Mouse (Mus musculus): Measurements from ENCODE around the gene Hcfc1r1. TPM values are rescaled to one million over a fixed set of nuclear protein-coding genes. Genes with fewer than 3 reads are reported as not detected.

Gene Hcfc1r1
- polyA plus RNA-seq, 1 experiment from 2014 or later: 83.3 TPM

DNA sequence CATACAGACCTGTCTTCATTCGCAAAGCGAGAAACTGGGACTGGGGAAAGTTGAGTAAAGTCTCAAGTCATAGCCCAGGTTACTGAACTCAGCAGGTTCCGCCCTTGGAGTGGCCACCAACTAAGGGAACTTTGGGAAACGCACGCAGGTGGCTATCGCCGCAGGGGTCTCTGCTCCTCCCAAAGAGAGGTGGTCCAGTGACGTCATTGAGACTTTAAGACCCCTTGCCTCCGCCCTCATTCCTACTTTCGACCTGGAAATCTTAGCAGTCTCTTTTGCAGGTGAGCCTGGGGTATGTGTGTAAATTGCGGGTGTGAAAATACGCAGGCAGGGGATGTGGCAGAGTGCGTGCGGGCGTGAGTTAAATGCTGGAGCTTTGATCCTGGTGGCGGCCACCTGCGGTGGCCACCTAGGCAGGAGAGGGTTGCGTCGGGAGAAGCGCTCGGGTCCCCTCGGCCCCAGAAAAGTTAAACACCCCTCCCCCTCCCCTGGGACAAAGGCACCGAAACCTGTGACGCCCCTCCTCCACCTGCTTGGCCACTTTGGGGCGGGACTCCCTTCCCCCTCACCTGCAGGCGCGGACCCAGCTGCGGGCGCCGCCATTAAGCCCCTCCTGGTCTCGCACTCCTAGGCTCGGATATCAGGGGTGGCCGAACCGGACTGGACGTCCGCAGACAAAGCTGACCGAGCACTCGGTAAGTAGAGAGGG lies 5.9 kb downstream of the Hcfc1r1 start, which contains the start of gene Cldn6:
Gene Cldn6, plus strand, starts transcription at position 123 of the 709 bp plus-strand sequence.
- ATAC-seq (replicated peaks; ENCODE audit: low FRiP score, low TSS enrichment, low read depth) (no peak), DNase-seq (ENCODE audit: low spot score) (peak; percentile 75)
- Histone ChIP-seq H3K4me3 (ENCODE audit: low read depth, low read length) (peak within 1 kb of the TSS; percentile 36), H3K27ac (ENCODE audit: low read depth) (peak within 1 kb of the TSS; percentile 36), H3K27me3 (replicated peaks; ENCODE audit: control insufficient read depth, insufficient read depth, low read length) (peaks cover 51% of the 10 kb centered on the region), H3K4me2 (ENCODE audit: low read length) (peak within 1 kb of the TSS; percentile 35), H3K9me3 (ENCODE audit: control insufficient read depth, low read length) (no peaks in the 10 kb centered on the region), H3K4me1 (replicated peaks; ENCODE audit: control insufficient read depth, insufficient read depth, low read length) (peaks cover 17% of the 10 kb centered on the region), H3K9ac (ENCODE audit: low read length) (peak within 1 kb of the TSS; percentile 40), H3K36me3 (ENCODE audit: control insufficient read depth, insufficient read depth, low read length) (no peaks in the 10 kb centered on the region)
- 3% methylated on average over 35 of the region's 38 CpGs for WGBS

GRCm38 (mm10) chr17:23680336-23680735 lies 6.9 kb downstream of the Hcfc1r1 start:
- Histone ChIP-seq H3K27ac (ENCODE audit: low read depth) (no peak overlapping the region), H3K9me3 (ENCODE audit: control insufficient read depth, low read length) (no peaks in the 10 kb centered on the region), H3K9ac (ENCODE audit: low read length) (peak overlapping the region; percentile 40; the same call in 1 of the 2 replicates), H3K4me3 (ENCODE audit: low read depth, low read length) (peak overlapping the region; percentile 36), H3K36me3 (ENCODE audit: control insufficient read depth, insufficient read depth, low read length) (no peaks in the 10 kb centered on the region), H3K4me1 (replicated peaks; ENCODE audit: control insufficient read depth, insufficient read depth, low read length) (peaks cover 13% of the 10 kb centered on the region), H3K27me3 (replicated peaks; ENCODE audit: control insufficient read depth, insufficient read depth, low read length) (peaks cover 53% of the 10 kb centered on the region), H3K4me2 (ENCODE audit: low read length) (peak overlapping the region; percentile 35)
- no peak for ATAC-seq (replicated peaks; ENCODE audit: low FRiP score, low TSS enrichment, low read depth)
- WGBS: 57% methylated on average over 9 of the region's 9 CpGs
- no peak for DNase-seq (ENCODE audit: low spot score)

DNA sequence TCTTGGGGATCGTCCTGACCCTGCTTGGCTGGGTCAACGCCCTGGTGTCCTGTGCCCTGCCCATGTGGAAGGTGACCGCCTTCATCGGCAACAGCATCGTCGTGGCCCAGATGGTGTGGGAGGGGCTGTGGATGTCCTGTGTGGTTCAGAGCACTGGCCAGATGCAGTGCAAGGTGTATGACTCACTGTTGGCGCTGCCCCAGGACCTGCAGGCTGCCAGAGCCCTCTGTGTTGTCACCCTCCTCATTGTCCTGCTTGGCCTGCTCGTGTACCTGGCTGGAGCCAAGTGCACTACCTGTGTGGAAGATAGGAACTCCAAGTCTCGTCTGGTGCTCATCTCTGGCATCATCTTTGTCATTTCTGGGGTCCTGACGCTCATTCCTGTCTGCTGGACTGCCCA lies 7.7 kb downstream of the Hcfc1r1 start:
- no peak overlapping the region for H3K4me3 ChIP-seq (ENCODE audit: low read depth, low read length)
- no peak overlapping the region for H3K9ac ChIP-seq (ENCODE audit: low read length)
- peak overlapping the region; percentile 13; the same call in 1 of the 2 replicates for H3K4me2 ChIP-seq (ENCODE audit: low read length)
- WGBS: 60% methylated on average over 10 of the region's 10 CpGs
- no peak overlapping the region for H3K27ac ChIP-seq (ENCODE audit: low read depth)
- no peaks in the 10 kb centered on the region for H3K9me3 ChIP-seq (ENCODE audit: control insufficient read depth, low read length)
- no peaks in the 10 kb centered on the region for H3K36me3 ChIP-seq (ENCODE audit: control insufficient read depth, insufficient read depth, low read length)
- DNase-seq (ENCODE audit: low spot score): no peak
- H3K4me1 ChIP-seq (replicated peaks; ENCODE audit: control insufficient read depth, insufficient read depth, low read length): peaks cover 5% of the 10 kb centered on the region; the same call in 1 of the 2 replicates
- no peak for ATAC-seq (replicated peaks; ENCODE audit: low FRiP score, low TSS enrichment, low read depth)
- peaks cover 48% of the 10 kb centered on the region for H3K27me3 ChIP-seq (replicated peaks; ENCODE audit: control insufficient read depth, insufficient read depth, low read length)

DNA sequence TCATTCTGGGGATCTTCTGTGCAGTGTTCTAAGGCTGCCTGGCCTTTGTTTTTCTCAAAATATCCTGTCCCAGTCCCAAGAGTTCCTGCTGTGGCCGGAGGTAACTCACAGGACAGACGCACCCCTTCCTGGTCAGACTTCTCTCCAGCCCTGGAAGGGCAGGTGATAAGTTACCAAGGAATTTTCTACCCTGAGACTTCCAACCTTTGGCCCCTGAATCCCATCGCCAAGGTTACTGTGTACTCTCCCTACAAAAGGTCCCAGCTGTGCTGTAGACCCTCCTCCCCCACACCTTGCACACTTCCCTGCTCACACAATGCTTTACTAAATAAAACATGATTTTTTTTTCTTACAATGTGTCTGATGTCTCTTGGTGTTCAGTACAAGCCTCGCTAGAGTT lies 8.7 kb downstream of the Hcfc1r1 start:
- ATAC-seq (replicated peaks; ENCODE audit: low FRiP score, low TSS enrichment, low read depth): 0 out of 2 replicates have a peak, but pooled peaks have one; percentile 10

GRCm38 (mm10) chr17:23682530-23682929 lies 9.1 kb downstream of the Hcfc1r1 start:
- Histone ChIP-seq H3K4me1 (replicated peaks; ENCODE audit: control insufficient read depth, insufficient read depth, low read length) (no peaks in the 10 kb centered on the region), H3K9me3 (ENCODE audit: control insufficient read depth, low read length) (no peaks in the 10 kb centered on the region), H3K27me3 (replicated peaks; ENCODE audit: control insufficient read depth, insufficient read depth, low read length) (peaks cover 48% of the 10 kb centered on the region), H3K36me3 (ENCODE audit: control insufficient read depth, insufficient read depth, low read length) (no peaks in the 10 kb centered on the region), H3K4me3 (ENCODE audit: low read depth, low read length) (no peak overlapping the region), H3K4me2 (ENCODE audit: low read length) (no peak overlapping the region), H3K9ac (ENCODE audit: low read length) (no peak overlapping the region), H3K27ac (ENCODE audit: low read depth) (no peak overlapping the region)
- no peak for DNase-seq (ENCODE audit: low spot score)
- ATAC-seq (replicated peaks; ENCODE audit: low FRiP score, low TSS enrichment, low read depth): no peak
- 56% methylated on average over 3 of the region's 3 CpGs for WGBS

More for the DNA sequence above, 8.7 kb downstream of the Hcfc1r1 start:
- Histone ChIP-seq H3K4me1 (replicated peaks; ENCODE audit: control insufficient read depth, insufficient read depth, low read length) (no peaks in the 10 kb centered on the region), H3K4me3 (ENCODE audit: low read depth, low read length) (no peak overlapping the region), H3K9ac (ENCODE audit: low read length) (no peak overlapping the region), H3K4me2 (ENCODE audit: low read length) (no peak overlapping the region), H3K36me3 (ENCODE audit: control insufficient read depth, insufficient read depth, low read length) (no peaks in the 10 kb centered on the region), H3K27me3 (replicated peaks; ENCODE audit: control insufficient read depth, insufficient read depth, low read length) (peaks cover 48% of the 10 kb centered on the region), H3K27ac (ENCODE audit: low read depth) (no peak overlapping the region), H3K9me3 (ENCODE audit: control insufficient read depth, low read length) (no peaks in the 10 kb centered on the region)
- no peak for DNase-seq (ENCODE audit: low spot score)
- WGBS: 34% methylated on average over 4 of the region's 4 CpGs

- no peak overlapping the region for H3K9ac ChIP-seq (ENCODE audit: low read length)
- DNase-seq (ENCODE audit: low spot score): no peak
Observed at GRCm38 (mm10) chr17:23683226-23683625, 9.8 kb downstream of the Hcfc1r1 start.

DNA sequence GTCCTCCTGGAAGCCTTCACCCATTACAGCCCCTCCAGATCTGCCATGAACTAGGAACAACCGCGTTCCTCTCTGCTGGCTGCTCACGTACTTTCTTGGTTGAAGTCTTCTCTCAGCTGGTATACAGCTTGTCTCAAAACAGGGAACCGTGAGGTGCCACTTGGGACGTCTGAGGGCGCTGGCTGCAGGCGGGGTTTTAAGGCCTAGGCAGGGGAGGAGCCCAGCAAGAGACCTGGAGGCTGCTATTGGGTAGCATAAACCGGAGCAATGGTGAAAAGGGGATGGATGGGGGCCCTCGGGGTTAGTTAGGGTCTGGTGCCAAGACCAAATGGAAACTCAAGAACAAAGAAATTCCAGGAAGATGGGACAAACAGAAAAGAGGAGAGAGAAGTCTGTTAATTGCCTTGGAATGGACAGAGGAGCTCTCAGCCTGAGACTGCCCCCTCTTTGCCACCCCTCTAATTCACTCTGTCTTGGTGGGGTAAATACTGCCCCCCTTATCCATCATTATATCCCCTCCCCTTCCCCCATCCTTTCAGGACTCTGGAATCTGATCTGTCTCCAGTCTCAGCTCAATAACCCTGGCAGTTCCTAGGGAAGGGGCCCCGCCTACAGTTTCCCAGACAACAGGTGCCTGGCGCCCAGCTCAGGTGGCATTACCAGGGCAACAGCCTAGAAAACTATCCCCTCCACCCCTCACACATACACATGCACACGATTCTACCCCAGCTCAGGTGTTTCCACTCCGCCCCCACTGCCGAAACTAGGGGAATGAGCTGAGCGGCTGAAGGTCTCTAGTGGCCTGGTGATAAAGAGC lies 10.7 kb downstream of the Hcfc1r1 start, which contains the start of gene Cldn9:
Gene Cldn9, minus strand, starts transcription at position 171 of the 817 bp plus-strand sequence.
- H3K9ac ChIP-seq (ENCODE audit: low read length): no peak within 1 kb of the TSS
- 23% methylated on average over 15 of the region's 15 CpGs for WGBS
- DNase-seq (ENCODE audit: low spot score): no peak
- H3K4me1 ChIP-seq (replicated peaks; ENCODE audit: control insufficient read depth, insufficient read depth, low read length): no peaks in the 10 kb centered on the region
- ATAC-seq (replicated peaks; ENCODE audit: low FRiP score, low TSS enrichment, low read depth): peak; percentile 38; the same call in 1 of the 2 replicates
- no peak within 1 kb of the TSS for H3K4me2 ChIP-seq (ENCODE audit: low read length)
- H3K27me3 ChIP-seq (replicated peaks; ENCODE audit: control insufficient read depth, insufficient read depth, low read length): peaks cover 39% of the 10 kb centered on the region
- H3K36me3 ChIP-seq (ENCODE audit: control insufficient read depth, insufficient read depth, low read length): no peaks in the 10 kb centered on the region
- no peak within 1 kb of the TSS for H3K27ac ChIP-seq (ENCODE audit: low read depth)
- H3K9me3 ChIP-seq (ENCODE audit: control insufficient read depth, low read length): no peaks in the 10 kb centered on the region
- H3K4me3 ChIP-seq (ENCODE audit: low read depth, low read length): no peak within 1 kb of the TSS

More at GRCm38 (mm10) chr17:23683226-23683625, 9.8 kb downstream of the Hcfc1r1 start:
- Histone ChIP-seq H3K27ac (ENCODE audit: low read depth) (no peak overlapping the region), H3K4me1 (replicated peaks; ENCODE audit: control insufficient read depth, insufficient read depth, low read length) (no peaks in the 10 kb centered on the region), H3K4me3 (ENCODE audit: low read depth, low read length) (no peak overlapping the region), H3K36me3 (ENCODE audit: control insufficient read depth, insufficient read depth, low read length) (no peaks in the 10 kb centered on the region), H3K9me3 (ENCODE audit: control insufficient read depth, low read length) (no peaks in the 10 kb centered on the region), H3K4me2 (ENCODE audit: low read length) (no peak overlapping the region), H3K27me3 (replicated peaks; ENCODE audit: control insufficient read depth, insufficient read depth, low read length) (peaks cover 47% of the 10 kb centered on the region)
- ATAC-seq (replicated peaks; ENCODE audit: low FRiP score, low TSS enrichment, low read depth): no peak; the same call in 1 of the 2 replicates
- WGBS: 21% methylated on average over 15 of the region's 15 CpGs

DNA sequence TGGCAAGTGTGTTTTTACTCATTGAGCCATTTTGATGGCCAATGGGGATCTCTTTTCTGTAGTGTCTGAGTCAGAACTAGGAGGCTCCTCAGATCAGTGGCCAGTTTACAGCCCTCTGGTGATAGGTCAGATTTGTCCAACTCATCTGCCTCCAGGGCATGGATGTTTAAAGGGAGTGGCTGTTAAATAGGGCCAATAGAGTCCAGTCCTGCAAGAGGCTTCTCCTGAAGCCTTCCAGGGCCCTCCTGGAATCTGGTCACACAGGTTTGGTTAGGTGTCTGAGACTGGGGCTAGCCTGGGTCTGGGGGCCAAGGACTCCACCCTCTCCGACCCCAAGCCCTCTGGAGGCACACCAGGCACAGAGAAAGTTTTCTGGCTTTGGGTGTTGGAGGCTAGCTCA lies 21.1 kb downstream of the Hcfc1r1 start:
- Histone ChIP-seq H3K9me3 (ENCODE audit: control insufficient read depth, low read length) (no peaks in the 10 kb centered on the region), H3K4me3 (ENCODE audit: low read depth, low read length) (no peak overlapping the region), H3K4me2 (ENCODE audit: low read length) (no peak overlapping the region), H3K27ac (ENCODE audit: low read depth) (no peak overlapping the region), H3K9ac (ENCODE audit: low read length) (no peak overlapping the region), H3K4me1 (replicated peaks; ENCODE audit: control insufficient read depth, insufficient read depth, low read length) (no peaks in the 10 kb centered on the region; the same call in 1 of the 2 replicates), H3K27me3 (replicated peaks; ENCODE audit: control insufficient read depth, insufficient read depth, low read length) (peaks cover 10% of the 10 kb centered on the region; the same call in 1 of the 2 replicates), H3K36me3 (ENCODE audit: control insufficient read depth, insufficient read depth, low read length) (no peaks in the 10 kb centered on the region)
- ATAC-seq (replicated peaks; ENCODE audit: low FRiP score, low TSS enrichment, low read depth) (peak; percentile 70), DNase-seq (ENCODE audit: low spot score) (no peak)
- WGBS: 62% methylated on average over 1 of the region's 1 CpGs

Measured in intestine, embryonic 14.5 days (tissue).